Mouse (Mus musculus) hindbrain, embryonic 16.5 days (tissue): ENCODE measurements at regions not wholly inside any gene's neighbourhood (a gene's known extent, or its start where the extent isn't known, plus 50 kb on each side); places are given as distances from the start of the nearest gene placed in this dataset.

ENCODE experiments used
- ATAC-seq: fragments of 200-750 bp; cut with Nextera tagmentation; 2 replicates; pipeline ENCODE4 v1.8.0; 2017; ENCODE audit warnings: moderate TSS enrichment, moderate library complexity
- H3K27ac ChIP-seq: fragments of 300-500 bp; sonication (generic); 2 replicates; pipeline ENCODE4 v1.5.1; 2014; ENCODE audit warnings: low read depth, mild to moderate bottlenecking, control low read depth, low read length, moderate library complexity
- H3K27me3 ChIP-seq: fragments of 300-500 bp; sonication (generic); replicated peaks from 2 replicates; pipeline ENCODE4 v1.6.1; 2014; ENCODE audit warnings: low read length; ENCODE audit not compliant: control insufficient read depth, insufficient read depth
- H3K36me3 ChIP-seq: fragments of 300-500 bp; sonication (generic); 2 replicates; pipeline ENCODE4 v1.6.1; 2014; ENCODE audit warnings: mild to moderate bottlenecking, low read length, moderate library complexity, mixed read lengths; ENCODE audit not compliant: control insufficient read depth, insufficient read depth
- H3K4me1 ChIP-seq: fragments of 300-500 bp; sonication (generic); 2 replicates; pipeline ENCODE4 v1.6.1; 2014; ENCODE audit warnings: low read depth, low read length; ENCODE audit not compliant: control insufficient read depth, insufficient read depth
- H3K4me2 ChIP-seq: fragments of 300-500 bp; sonication (generic); 2 replicates; pipeline ENCODE4 v1.6.1; 2014; ENCODE audit warnings: mild to moderate bottlenecking, low read length, control low read depth, moderate library complexity
- H3K4me3 ChIP-seq: fragments of 300-500 bp; sonication (generic); 2 replicates; pipeline ENCODE4 v1.5.1; 2014; ENCODE audit warnings: mild to moderate bottlenecking, low read length, control low read depth, moderate library complexity
- H3K9ac ChIP-seq: fragments of 300-500 bp; sonication (generic); 2 replicates; pipeline ENCODE4 v1.6.1; 2014; ENCODE audit warnings: low read depth, mild to moderate bottlenecking, control low read depth, low read length, moderate library complexity
- H3K9me3 ChIP-seq: fragments of 300-500 bp; sonication (generic); 2 replicates; pipeline ENCODE4 v1.6.1; 2014; ENCODE audit warnings: mild to moderate bottlenecking, low read length, moderate library complexity; ENCODE audit not compliant: control insufficient read depth
- WGBS: fragments of 180-500 bp; shearing (Covaris S2); extraction: QIAGEN DNeasy Blood & Tissue Kit; methylation state at CpG from one replicate; pipeline ENCODE4 v1.1.7; 2014; 5-methylcytosine and 5-hydroxymethylcytosine counted together

DNA sequence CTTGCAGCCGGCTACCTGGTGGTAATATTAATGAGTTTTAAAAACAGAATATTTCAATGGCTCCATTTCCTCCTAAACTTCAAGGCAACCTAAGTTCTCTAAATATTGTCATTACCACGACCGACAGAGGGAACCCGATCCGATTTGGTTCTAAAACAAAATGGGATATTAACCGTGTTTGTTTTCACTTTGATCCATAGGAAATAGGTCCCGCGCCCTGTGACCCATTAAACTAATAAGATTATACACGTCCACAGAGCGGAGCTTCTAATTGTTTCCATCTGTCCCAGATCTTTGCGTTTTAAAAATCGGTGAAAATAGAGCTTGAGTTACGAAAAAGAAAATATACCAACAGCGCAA, 254.8 kb upstream of the Nfe2l3 start:
- WGBS = 2% methylated on average over 14 of the region's 14 CpGs
- Histone ChIP-seq H3K36me3 (no peaks in the 10 kb centered on the region), H3K9me3 (no peaks in the 10 kb centered on the region), H3K27ac (no peak overlapping the region), H3K4me2 (peak overlapping the region; percentile 29; the same call in 1 of the 2 replicates), H3K4me1 (no peaks in the 10 kb centered on the region; the same call in 1 of the 2 replicates), H3K9ac (no peak overlapping the region), H3K4me3 (0 out of 2 replicates have a peak overlapping the region, but pooled peaks have one; percentile 3), H3K27me3 (peaks cover 32% of the 10 kb centered on the region)
- ATAC-seq = no peak

GRCm38 (mm10) chr6:51178061-51178791, 254.2 kb upstream of the Nfe2l3 start:
- Histone ChIP-seq H3K27me3 (peaks cover 34% of the 10 kb centered on the region), H3K9ac (no peak overlapping the region), H3K4me3 (0 out of 2 replicates have a peak overlapping the region, but pooled peaks have one; percentile 3), H3K9me3 (no peaks in the 10 kb centered on the region), H3K4me2 (peak overlapping the region; percentile 29; the same call in 1 of the 2 replicates), H3K36me3 (no peaks in the 10 kb centered on the region), H3K4me1 (no peaks in the 10 kb centered on the region), H3K27ac (no peak overlapping the region)
- 1% methylated on average over 32 of the region's 34 CpGs for WGBS
- ATAC-seq = peak; percentile 96

GRCm38 (mm10) chr6:51178799-51179398, 253.6 kb upstream of the Nfe2l3 start:
- Histone ChIP-seq H3K4me3 (no peak overlapping the region), H3K27ac (no peak overlapping the region), H3K4me1 (no peaks in the 10 kb centered on the region), H3K4me2 (no peak overlapping the region), H3K9me3 (no peaks in the 10 kb centered on the region), H3K36me3 (no peaks in the 10 kb centered on the region), H3K9ac (no peak overlapping the region), H3K27me3 (peaks cover 38% of the 10 kb centered on the region)
- no peak for ATAC-seq
- WGBS = 3% methylated on average over 17 of the region's 17 CpGs

- WGBS = 7% methylated on average over 17 of the region's 17 CpGs
- no peaks in the 10 kb centered on the region for H3K4me1 ChIP-seq
- no peaks in the 10 kb centered on the region for H3K36me3 ChIP-seq
- H3K9ac ChIP-seq = no peak overlapping the region
- peaks cover 42% of the 10 kb centered on the region for H3K27me3 ChIP-seq
- no peak overlapping the region for H3K4me3 ChIP-seq
- H3K27ac ChIP-seq = no peak overlapping the region
- no peak for ATAC-seq
- H3K9me3 ChIP-seq = no peaks in the 10 kb centered on the region
- H3K4me2 ChIP-seq = no peak overlapping the region
These were observed 252.5 kb upstream of the Nfe2l3 start for GRCm38 (mm10) chr6:51179741-51180537.

GRCm38 (mm10) chr6:51180881-51181875, 251.3 kb upstream of the Nfe2l3 start:
- H3K4me3 ChIP-seq = no peak overlapping the region
- no peaks in the 10 kb centered on the region for H3K36me3 ChIP-seq
- H3K27ac ChIP-seq = no peak overlapping the region
- H3K4me1 ChIP-seq = no peaks in the 10 kb centered on the region
- H3K9ac ChIP-seq = no peak overlapping the region
- H3K9me3 ChIP-seq = no peaks in the 10 kb centered on the region
- H3K4me2 ChIP-seq = no peak overlapping the region
- H3K27me3 ChIP-seq = peaks cover 46% of the 10 kb centered on the region
- ATAC-seq = no peak
- WGBS = 9% methylated on average over 11 of the region's 11 CpGs

GRCm38 (mm10) chr6:51181905-51182304, 250.6 kb upstream of the Nfe2l3 start:
- WGBS = 23% methylated on average over 10 of the region's 10 CpGs
- Histone ChIP-seq H3K9me3 (no peaks in the 10 kb centered on the region), H3K4me3 (no peak overlapping the region), H3K9ac (no peak overlapping the region), H3K4me2 (no peak overlapping the region), H3K27me3 (peaks cover 48% of the 10 kb centered on the region), H3K36me3 (no peaks in the 10 kb centered on the region), H3K4me1 (no peaks in the 10 kb centered on the region), H3K27ac (no peak overlapping the region)
- ATAC-seq = no peak

- H3K36me3 ChIP-seq = no peaks in the 10 kb centered on the region
- ATAC-seq = no peak
- no peak overlapping the region for H3K9ac ChIP-seq
- no peak overlapping the region for H3K4me2 ChIP-seq
- no peak overlapping the region for H3K27ac ChIP-seq
- no peaks in the 10 kb centered on the region for H3K4me1 ChIP-seq
- no peaks in the 10 kb centered on the region for H3K9me3 ChIP-seq
- 9% methylated on average over 5 of the region's 5 CpGs for WGBS
- H3K4me3 ChIP-seq = no peak overlapping the region
- H3K27me3 ChIP-seq = peaks cover 57% of the 10 kb centered on the region
These were observed 249.6 kb upstream of the Nfe2l3 start for GRCm38 (mm10) chr6:51182771-51183284.

DNA sequence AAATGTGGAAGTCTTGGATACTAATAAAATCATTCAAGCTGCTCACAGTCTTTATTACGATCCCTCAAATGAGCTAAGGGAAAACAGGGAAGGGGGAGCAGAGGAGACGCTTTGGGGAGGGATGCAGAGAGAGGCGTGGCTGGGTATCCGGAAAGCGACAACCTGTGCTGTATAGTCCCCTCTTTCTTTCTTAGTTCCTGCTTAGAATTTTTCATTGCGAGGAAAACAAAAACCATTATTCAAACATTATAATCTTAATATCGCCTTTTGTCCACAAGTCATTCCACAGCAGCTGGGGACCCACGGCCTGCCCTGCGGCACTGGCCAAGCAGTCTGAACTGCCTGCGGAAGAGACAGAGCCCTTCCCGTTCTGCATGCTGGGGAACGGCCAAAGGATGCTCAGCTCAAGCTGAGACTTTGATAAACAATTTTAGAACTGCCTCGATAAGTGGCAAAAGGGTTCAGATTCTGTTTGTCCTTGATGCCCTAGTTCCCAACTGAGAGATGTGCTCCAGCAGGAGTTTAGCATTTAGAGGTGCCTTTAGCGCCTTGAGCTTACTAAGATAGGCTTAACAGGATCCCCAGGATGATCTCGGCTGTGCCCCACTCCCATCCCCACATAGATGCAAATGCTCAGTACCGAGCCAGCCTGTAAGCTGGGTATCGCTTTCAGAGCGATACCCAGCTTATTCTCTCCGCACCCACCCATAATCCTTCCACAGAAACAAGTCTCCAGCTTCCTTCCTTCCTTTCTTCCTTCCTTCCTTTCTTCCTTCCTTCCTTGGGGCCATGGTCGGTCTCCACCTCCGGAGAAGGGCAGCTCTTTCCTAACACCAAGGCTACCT, 248.7 kb upstream of the Nfe2l3 start:
- H3K9ac ChIP-seq = no peak overlapping the region
- H3K4me2 ChIP-seq = no peak overlapping the region
- no peaks in the 10 kb centered on the region for H3K36me3 ChIP-seq
- H3K27me3 ChIP-seq = peaks cover 63% of the 10 kb centered on the region
- H3K27ac ChIP-seq = no peak overlapping the region
- H3K4me3 ChIP-seq = no peak overlapping the region
- H3K9me3 ChIP-seq = no peaks in the 10 kb centered on the region
- WGBS = 1% methylated on average over 21 of the region's 21 CpGs
- ATAC-seq = no peak
- no peaks in the 10 kb centered on the region for H3K4me1 ChIP-seq
